Mouse (Mus musculus) limb, embryonic 14.5 days (tissue): ENCODE measurements at regions not wholly inside any gene's neighbourhood (a gene's known extent, or its start where the extent isn't known, plus 50 kb on each side); places are given as distances from the start of the nearest gene placed in this dataset.
"Not testable (repeated sequence)": the region's sequence is repeated elsewhere in the genome, so short reads cannot be mapped to it uniquely, and the experiment has no call there.

Experiments
- ATAC-seq: fragments of 200-750 bp; cut with Nextera tagmentation; 2 replicates; pipeline ENCODE4 v1.8.0; 2017; ENCODE audit warnings: low read depth, moderate number of reproducible peaks, moderate TSS enrichment; ENCODE audit not compliant: low FRiP score
- DNase-seq: peaks from one replicate; pipeline ENCODE4 v3.0.0-alpha.2; 2015; ENCODE audit warnings: low spot score
- H3K27ac ChIP-seq: fragments of 300-500 bp; sonication (generic); replicated peaks from 2 replicates; pipeline ENCODE4 v1.5.1; 2014; ENCODE audit warnings: low read depth, mild to moderate bottlenecking, low read length, moderate library complexity, mixed read lengths
- H3K27me3 ChIP-seq: fragments of 300-500 bp; sonication (generic); 2 replicates; pipeline ENCODE4 v1.6.1; 2014; ENCODE audit warnings: low read length, mixed read lengths; ENCODE audit not compliant: control insufficient read depth, insufficient read depth
- H3K36me3 ChIP-seq: fragments of 300-500 bp; sonication (generic); 2 replicates; pipeline ENCODE4 v1.6.1; 2014; ENCODE audit warnings: mild to moderate bottlenecking, low read length, moderate library complexity, mixed read lengths; ENCODE audit not compliant: control insufficient read depth, insufficient read depth
- H3K4me1 ChIP-seq: fragments of 300-500 bp; sonication (generic); 2 replicates; pipeline ENCODE4 v1.6.1; 2014; ENCODE audit warnings: antibody characterized with exemption, low read length, mixed read lengths; ENCODE audit not compliant: control insufficient read depth, insufficient read depth
- H3K4me2 ChIP-seq: fragments of 300-500 bp; sonication (generic); replicated peaks from 2 replicates; pipeline ENCODE4 v1.6.1; 2014; ENCODE audit warnings: low read depth, mild to moderate bottlenecking, low read length, moderate library complexity; ENCODE audit not compliant: severe bottlenecking
- H3K4me3 ChIP-seq: fragments of 300-500 bp; sonication (generic); replicated peaks from 2 replicates; pipeline ENCODE4 v1.5.1; 2014; ENCODE audit warnings: low read length
- H3K9ac ChIP-seq: fragments of 300-500 bp; sonication (generic); 2 replicates; pipeline ENCODE4 v1.6.1; 2014; ENCODE audit warnings: mild to moderate bottlenecking, low read depth, low read length, moderate library complexity; ENCODE audit not compliant: severe bottlenecking
- H3K9me3 ChIP-seq: fragments of 300-500 bp; sonication (generic); 2 replicates; pipeline ENCODE4 v1.6.1; 2016; ENCODE audit warnings: low read length; ENCODE audit not compliant: control insufficient read depth
- POLR2A ChIP-seq: fragments of 200-500 bp; IDR thresholded peaks from 2 replicates; pipeline ENCODE4 v1.8.0; 2012; ENCODE audit warnings: inconsistent platforms, mild to moderate bottlenecking, moderate library complexity, borderline replicate concordance; ENCODE audit not compliant: insufficient read depth, insufficient read length; ENCODE audit errors: extremely low read depth
- WGBS: fragments of 180-500 bp; shearing (Covaris S2); extraction: QIAGEN DNeasy Blood & Tissue Kit; methylation state at CpG from one replicate; pipeline ENCODE4 v1.1.7; 2014; 5-methylcytosine and 5-hydroxymethylcytosine counted together

- H3K36me3 ChIP-seq = no peaks in the 10 kb centered on the region
- DNase-seq (peak; percentile 73), ATAC-seq (no peak)
- no peaks in the 10 kb centered on the region for H3K4me1 ChIP-seq
- no peak overlapping the region for H3K9ac ChIP-seq
- no peaks in the 10 kb centered on the region for H3K9me3 ChIP-seq
- H3K4me3 ChIP-seq = no peak overlapping the region
- H3K27me3 ChIP-seq = no peaks in the 10 kb centered on the region
- no peak for TF ChIP-seq POLR2A
- H3K27ac ChIP-seq = no peak overlapping the region
- no peak overlapping the region for H3K4me2 ChIP-seq
- WGBS = 18% methylated on average over 7 of the region's 7 CpGs
These were observed 293.1 kb upstream of the Slc7a14 start for GRCm38 (mm10) chr3:31603237-31603636.

- H3K36me3 ChIP-seq, DNase-seq, ATAC-seq, H3K4me2 ChIP-seq, H3K9me3 ChIP-seq, H3K27me3 ChIP-seq, H3K4me3 ChIP-seq, H3K4me1 ChIP-seq, H3K27ac ChIP-seq, H3K9ac ChIP-seq: not testable (repeated sequence)
- 79% methylated on average over 4 of the region's 4 CpGs for WGBS
These were observed 286.4 kb upstream of the Slc7a14 start for GRCm38 (mm10) chr3:31596581-31596980.

GRCm38 (mm10) chr3:31585971-31586370, 275.8 kb upstream of the Slc7a14 start:
- Histone ChIP-seq H3K4me1 (no peaks in the 10 kb centered on the region), H3K27ac (no peak overlapping the region), H3K9ac (no peak overlapping the region), H3K27me3 (no peaks in the 10 kb centered on the region), H3K36me3 (no peaks in the 10 kb centered on the region), H3K9me3 (no peaks in the 10 kb centered on the region), H3K4me2 (no peak overlapping the region), H3K4me3 (no peak overlapping the region)
- WGBS = 43% methylated on average over 2 of the region's 2 CpGs
- DNase-seq = no peak
- ATAC-seq = no peak
- no peak for TF ChIP-seq POLR2A

- Histone ChIP-seq H3K4me3 (no peak overlapping the region), H3K4me2 (no peak overlapping the region), H3K9ac (no peak overlapping the region), H3K4me1 (no peaks in the 10 kb centered on the region), H3K27me3 (no peaks in the 10 kb centered on the region), H3K36me3 (no peaks in the 10 kb centered on the region), H3K27ac (no peak overlapping the region), H3K9me3 (peaks cover 14% of the 10 kb centered on the region)
- ATAC-seq (no peak), DNase-seq (no peak)
- TF ChIP-seq POLR2A = no peak
- WGBS = 86% methylated on average over 3 of the region's 3 CpGs
These were observed 263.7 kb upstream of the Slc7a14 start for GRCm38 (mm10) chr3:31573849-31574248.
